Mouse (Mus musculus) cerebellum, postnatal 25 days (tissue): ENCODE measurements around the gene Rad51.

Source experiments
- DNase-seq, 2 experiments: peaks; one replicate each; pipeline ENCODE4 v3.0.0; 2021; ENCODE audit warnings: mixed read lengths in 2 of 2

Rad51 gene

GRCm38 (mm10) chr2:119112438-119113112, at the start of gene Rad51:
TSS of gene Rad51 (plus strand) at chr2:119112793.
- peak; percentile 90 to 91 for DNase-seq

DNA sequence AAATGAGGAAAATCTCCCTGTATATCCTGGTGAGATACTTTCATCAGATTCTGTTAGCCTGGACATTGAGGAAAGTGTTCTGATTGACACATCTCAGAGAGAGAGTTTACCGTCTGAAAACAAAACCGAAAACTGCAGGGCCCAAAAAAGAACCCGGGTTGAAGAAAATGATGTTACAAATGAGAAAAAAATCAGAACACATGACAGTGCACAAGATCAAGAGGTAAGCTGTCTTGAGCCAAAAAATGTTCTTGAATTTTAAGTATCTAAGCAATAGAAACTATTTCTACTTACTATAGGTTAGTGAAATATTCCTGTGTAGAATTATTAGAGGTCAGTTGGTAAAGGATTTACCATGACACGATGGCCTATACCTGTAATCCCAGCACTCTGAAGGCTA, 40.2 kb upstream of the Rad51 start:
- DNase-seq, result no peak

DNA sequence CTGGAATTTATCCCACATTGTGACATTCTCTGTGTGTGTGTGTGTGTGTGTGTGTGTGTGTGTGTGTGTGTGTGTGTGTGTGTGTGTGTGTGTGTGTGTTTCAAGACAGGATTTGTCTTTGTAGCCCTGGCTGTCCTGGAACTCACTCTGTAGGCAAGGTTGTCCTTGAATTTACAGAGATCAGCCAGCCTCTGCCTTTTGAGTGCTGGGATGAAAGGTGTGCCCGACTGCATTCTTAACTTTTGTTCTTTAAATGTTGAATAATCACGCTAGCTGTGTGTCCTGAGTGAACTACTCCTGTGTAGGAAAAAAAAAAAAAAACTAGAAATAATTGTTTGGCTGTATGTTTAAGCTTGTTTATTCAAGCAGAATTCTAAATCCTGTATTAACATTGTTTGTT, 26.4 kb upstream of the Rad51 start:
- DNase-seq, result no peak

DNA sequence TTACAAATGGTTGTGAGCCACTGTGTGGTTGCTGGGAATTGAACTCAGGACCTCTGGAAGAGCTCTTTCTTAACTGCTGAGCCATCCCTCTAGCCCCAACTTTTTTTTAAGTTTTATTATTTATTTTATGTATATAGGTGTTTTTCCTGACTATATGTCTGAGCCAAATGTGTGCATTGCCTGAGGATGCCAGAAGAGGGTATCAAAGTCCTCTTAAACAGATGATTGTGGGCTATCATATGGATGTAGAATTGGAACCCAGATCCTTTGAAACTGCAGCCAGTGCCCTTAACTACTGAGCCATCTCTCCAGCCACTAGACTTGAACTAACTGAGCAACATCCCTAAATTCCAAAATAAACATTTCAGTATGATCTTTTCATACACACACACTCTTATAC, 11.0 kb upstream of the Rad51 start:
- DNase-seq, result no peak

GRCm38 (mm10) chr2:119106583-119106982, 6.0 kb upstream of the Rad51 start:
- no peak for DNase-seq

- DNase-seq, result no peak
Observed at GRCm38 (mm10) chr2:119108554-119108953, 4.0 kb upstream of the Rad51 start.

DNA sequence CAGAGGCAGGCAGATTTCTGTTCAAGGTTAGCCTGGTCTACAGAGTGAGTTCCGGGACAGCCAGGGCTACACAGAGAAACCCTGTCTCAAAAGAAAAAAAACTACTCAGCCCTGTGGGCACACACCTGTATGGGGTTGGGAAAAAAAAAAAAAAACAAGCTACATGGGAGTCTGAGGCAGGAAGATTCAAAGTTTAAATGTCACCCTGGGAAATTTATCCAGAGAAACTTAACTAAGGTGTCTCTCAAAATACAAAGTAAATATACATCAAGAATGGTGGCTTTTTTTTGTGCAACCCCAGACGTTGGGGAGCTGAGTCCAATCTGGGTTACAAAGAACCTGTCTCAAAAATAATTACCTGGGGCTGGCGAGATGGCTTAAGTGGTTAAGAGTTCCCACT, 1.5 kb upstream of the Rad51 start:
- no peak for DNase-seq

- no peak for DNase-seq
Observed at GRCm38 (mm10) chr2:119113121-119113925, 730 bp downstream of the Rad51 start.

DNA sequence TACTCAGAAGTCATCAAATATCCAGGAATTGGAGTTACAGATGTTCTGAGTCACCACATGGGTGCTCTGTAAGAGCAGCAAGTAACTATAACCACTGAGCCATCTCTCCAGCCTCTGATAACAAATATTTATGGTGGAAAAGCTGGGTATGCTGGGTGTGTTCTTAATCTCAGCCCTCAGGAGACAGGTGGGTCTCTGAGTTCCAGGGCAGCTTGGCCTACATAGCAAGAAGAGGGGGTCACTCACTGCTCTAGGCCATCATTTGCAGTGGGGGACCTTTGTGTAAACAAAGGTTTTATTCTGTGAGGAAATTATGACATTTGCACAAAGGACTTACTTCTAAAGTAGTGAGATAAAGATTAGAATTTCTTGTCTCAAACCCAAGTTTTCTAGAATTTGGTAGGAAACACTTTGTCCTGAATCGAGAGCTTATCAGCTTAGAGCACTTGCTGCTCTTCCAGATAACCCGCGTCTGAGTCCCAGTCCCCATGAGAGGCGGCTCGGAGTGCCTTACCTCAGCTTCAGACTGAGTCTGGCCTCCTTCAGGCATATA, 23.8 kb downstream of the Rad51 start:
- DNase-seq, result no peak

DNA sequence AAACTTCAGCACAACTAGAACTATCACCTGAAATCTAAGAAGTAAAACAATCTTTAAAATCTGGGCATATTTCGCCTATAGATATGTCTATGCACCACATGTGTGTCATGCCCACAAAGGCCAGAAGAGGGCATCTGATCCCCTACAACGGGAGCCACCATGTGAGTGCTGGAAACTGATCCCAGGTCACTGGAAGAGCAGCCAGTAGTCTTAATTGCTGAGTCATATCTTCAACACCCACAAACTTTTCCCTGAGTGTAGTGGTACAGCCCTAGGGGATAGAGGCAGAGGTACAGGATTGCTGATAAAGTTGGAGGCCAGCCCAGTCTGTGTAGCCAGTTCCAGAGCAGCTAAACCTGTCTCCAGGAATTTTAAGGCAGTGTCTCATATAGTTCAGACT, 32.6 kb downstream of the Rad51 start:
- DNase-seq, result no peak

GRCm38 (mm10) chr2:119146435-119146834, 33.8 kb downstream of the Rad51 start:
- no peak for DNase-seq

- DNase-seq, result no peak
Observed at GRCm38 (mm10) chr2:119147160-119147678, 34.6 kb downstream of the Rad51 start.

- no peak for DNase-seq
Observed at GRCm38 (mm10) chr2:119147775-119148174, 35.2 kb downstream of the Rad51 start.

DNA sequence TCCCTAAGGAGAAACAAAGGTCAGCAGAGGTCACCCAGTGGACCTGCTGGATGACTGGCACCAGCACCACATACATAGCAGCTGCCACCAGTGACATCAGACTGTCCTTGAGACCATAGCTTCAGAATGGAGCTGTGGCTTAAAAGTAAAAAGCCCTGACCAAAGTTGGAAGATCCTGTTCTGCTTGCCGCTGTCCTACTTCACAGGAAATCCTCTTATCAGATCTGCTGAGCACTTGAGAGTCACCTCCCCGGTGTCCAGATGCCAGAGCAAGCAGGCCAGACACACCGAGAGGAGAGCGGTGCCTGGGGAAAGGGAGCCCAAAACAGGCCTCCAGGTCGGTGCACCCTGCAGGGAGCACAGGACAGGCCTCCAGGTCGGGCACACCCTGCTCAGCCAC, 39.7 kb downstream of the Rad51 start:
- DNase-seq, result no peak

DNA sequence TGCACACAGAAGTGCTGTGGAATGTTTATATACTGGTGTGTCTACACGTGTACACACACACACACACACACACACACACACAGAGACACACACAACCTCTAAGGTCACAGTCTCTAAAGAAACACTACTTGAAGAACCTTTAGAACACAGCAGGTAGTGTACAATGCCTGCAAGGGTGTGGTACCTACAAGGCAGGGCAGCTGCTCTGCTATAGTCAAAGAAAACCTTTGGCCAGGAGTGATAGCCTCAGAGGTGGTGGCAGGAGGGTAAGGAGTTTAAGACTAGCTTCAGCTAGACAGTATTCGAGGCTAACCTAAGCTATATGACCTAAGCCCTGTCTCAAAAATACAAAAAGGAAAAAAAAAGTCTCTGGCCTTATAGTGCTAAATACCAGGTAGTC, 42.1 kb downstream of the Rad51 start:
- no peak for DNase-seq

- no peak for DNase-seq
Observed at GRCm38 (mm10) chr2:119155388-119155787, 42.8 kb downstream of the Rad51 start.

DNA sequence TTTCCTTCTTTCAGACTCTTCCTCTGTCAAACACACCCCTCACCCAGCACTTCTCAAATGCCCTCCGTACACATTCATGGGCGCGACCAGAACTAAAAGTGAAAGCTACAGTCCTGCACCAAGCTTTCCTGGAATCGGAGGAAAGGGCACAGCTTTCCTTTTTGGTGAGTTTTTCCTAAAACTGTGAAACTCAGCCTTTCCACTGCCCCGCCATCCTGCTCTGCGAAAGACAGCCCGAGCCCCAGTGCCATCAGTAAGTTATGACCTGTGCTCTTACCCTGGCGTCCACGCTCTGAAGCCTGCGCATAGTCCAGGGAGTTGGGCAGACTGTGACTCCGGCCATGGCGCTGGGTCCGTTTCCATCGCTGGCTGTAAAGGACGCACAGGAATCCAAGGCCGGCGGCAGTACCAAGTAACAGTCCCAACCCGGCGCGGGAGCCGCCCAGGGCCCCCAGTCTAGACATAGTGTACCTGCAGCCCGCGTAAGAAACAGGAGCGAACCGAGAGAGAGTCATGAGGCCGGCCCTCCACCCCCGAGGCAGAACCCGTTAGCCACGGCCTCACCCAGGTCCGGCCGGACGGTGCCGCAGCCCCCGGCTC, 43.6 kb downstream of the Rad51 start:
- DNase-seq, result no peak

DNA sequence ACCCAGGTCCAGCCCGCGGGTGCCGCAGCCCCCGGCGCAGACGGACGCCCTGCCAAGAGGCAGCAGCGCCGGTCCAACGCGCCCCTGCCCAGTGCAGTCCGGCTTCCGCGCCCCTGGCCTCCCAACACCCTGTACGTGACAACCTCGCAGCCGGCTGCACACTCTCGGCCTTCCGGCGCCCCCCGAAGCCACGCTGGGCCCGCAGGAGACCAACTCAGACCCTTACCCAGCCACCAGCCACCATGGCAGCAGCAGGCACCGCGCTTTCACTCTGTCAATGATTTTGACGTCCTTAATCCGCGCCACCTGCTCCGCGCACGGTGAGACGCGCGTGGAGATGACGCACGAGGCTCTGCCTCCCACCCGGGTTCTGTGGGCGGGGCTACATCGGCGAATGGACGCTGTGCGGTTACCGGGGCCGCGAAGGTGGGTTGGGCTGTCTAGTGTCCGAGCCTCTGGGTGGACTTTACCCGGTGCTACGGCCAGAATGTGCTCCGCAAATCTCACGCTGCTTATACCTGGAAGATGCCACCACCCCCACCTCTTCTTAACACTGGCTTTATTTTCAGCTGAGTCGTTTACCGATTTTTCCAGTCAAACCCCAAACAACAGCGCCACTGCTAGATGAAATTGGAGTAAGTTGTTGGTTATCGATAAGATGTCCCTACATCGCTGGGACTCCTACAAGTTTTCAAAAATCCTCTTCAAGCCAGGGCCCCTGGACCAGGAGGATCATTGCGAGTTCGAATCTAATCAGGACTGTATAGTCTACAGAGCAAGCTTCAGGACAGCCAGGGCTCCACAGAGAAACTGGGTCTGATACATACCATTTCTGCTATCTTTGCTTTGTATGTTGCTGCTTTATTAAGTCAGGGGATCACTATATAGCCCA, 44.3 kb downstream of the Rad51 start, which contains the start of gene Rmdn3:
Gene Rmdn3 (minus strand): TSS at position 354 of the 892 bp plus-strand sequence.
- DNase-seq, result peak; percentile 97 to 98

DNA sequence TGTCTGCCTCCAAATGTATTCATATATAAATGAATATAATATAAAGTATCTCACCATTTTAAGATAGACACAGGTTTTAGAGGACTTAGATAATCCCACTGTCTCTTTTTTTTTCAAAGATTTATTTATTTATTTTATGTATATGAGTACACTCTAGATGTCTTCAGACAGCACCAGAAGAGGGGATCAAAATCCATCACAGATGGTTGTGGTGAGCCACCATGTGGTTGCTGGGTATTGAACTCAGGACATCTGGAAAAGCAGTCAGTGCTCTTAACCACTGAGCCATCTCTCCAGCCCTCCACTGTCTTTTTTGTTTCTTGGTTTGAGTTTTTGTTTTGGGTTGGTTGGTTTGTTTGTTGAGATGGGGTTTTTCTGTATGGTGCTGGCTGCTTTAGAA, 45.2 kb downstream of the Rad51 start:
- no peak for DNase-seq

DNA sequence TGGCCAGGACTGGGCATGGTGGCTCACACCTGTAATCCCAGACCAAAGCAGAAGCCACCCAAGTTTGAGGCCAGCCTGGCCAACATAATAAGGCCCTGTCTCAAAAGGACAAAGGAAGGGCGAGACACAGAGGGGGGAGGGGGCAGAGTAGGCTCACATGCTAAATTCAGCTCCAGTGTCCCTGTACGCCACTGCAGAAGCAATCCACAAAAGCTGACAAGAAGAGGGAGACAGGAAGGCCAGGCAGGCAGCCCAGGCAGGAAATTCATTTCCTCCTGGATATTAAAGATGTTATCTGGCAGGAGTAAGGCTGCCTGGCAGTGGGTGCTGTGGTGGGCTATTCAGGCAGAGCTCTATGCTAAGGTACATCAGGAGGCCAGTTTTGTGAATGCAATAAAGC, 48.7 kb downstream of the Rad51 start:
- no peak for DNase-seq

GRCm38 (mm10) chr2:119163135-119163534, 50.5 kb downstream of the Rad51 start:
- DNase-seq, result no peak

GRCm38 (mm10) chr2:119163999-119164398, 51.4 kb downstream of the Rad51 start:
- DNase-seq, result no peak
